Mouse (Mus musculus) lung, postnatal 4 days (tissue): Measurements from ENCODE around the gene Pik3cg.

Experiments used
- DNase-seq, 2 experiments: peaks; one replicate each; pipeline ENCODE4 v3.0.0; 2021

Pik3cg gene

DNA sequence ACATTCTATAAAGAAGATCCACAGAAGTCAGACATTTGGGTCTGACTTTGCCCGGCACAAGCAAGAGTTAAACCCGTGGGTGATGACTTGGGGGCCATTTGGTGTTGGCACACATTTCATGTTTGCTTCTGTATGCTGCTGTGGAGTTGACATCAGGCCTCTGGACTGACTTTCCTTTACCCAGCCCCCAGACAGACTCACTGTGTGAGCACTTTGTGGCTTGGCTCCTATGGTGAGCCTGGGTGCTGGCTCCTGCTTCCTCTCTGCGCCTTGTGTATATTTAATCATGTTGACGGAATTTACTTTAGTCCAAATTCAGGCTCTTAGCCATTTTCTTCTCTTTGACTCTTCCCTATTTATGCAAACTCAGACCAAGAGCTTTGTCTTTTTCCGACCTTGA lies 69.6 kb downstream of the Pik3cg start:
- peak; percentile 43 to 75 for DNase-seq

DNA sequence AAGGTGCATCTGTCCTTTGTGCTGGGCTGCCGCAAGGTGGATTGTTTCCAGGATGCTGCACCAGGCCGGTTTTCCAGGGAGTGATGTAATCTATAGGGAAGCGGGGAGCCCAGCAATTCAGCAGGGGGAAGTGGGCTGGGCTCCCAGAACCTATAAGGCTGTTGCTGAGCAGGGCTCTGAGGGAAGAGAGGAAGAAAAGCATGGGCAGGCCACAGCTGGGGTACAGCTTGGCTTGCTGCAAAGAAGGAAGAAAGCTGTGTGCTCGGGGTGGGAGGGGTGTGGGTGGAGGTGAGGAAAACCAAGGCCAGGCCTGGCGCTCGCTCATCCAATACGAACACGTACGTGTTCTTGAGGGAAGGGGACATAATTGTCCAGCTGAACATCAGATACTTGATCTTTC lies 70.1 kb downstream of the Pik3cg start:
- peak; percentile 22 to 37 for DNase-seq

DNA sequence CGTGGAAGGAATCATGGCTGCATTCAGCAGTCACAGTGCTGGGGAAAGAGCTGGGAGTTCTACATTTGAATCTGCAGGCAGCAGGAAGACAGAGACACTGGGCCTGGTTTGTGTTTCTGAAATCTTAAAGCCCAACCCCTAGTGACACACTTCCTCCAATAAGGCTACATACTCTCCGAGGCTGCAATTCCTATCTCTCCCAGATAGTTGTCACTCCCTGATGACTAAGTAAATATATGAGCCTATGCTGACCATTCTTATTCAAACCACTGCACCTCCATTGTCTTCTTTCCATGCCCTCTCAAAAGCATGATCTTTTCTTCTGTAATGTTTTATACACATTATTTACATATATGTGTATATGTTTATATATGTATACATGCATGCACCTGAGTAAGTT lies 70.9 kb downstream of the Pik3cg start:
- no peak for DNase-seq

DNA sequence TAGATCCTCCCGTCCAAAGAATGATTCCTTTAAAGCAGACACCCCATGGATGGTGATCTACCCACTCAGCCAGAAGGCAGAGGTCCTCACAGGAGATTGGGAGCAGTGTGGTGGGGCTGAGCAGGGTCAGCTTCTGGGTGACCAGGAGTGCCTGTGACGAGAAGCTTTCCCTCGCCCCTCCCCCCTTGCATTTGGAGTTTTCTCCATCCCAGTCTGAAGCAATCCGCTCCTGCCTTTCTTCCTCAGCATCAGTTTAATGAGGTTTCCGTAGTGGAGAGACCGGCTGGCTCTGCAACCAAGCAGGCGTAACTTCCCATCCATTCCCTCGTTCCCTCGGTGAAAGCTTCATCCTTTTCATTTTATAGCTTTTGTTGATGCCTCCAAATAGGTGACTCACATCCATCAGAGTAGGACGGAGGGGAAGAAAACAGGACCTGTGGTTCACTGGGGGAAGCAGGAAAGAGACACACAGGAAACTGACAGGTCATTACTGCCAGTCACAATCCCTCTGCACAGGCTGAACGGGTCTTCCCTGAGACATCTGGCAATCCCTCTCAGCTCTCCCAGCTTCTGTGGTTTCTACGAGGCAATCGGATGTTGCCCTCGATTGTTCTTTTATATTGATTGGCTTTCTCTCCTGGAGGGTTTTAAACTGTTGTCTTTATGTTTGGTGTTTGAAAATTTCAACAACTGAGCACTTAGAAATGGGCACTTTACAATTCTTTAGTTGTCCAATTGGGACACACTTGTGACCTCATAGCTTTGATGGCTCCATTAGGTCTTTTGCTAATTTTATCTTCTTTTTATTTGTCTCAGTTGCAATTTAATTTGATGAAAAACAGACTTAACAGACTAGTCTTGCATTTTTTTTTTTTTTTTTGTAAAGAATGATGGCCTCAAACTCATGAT lies 80.6 kb downstream of the Pik3cg start:
- DNase-seq: no peak

DNA sequence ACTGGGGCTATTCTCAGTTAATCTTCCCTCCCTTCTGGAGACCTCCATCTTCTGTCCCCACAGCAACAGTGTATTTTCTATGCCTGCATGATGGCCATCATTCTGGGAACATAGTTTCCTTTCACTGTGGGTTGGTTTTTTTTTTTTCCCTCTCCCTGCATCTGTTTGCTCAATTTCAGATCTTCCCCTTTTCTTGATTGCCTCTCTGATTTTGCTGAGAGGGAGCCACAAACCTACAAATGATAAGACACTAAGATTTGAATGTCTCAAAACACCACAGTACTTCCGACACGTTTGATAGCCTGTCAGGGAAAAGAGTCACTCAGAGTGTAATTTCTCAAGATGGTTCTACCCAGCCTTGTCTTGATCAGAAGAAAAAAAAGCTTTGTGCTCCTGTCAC lies 81.3 kb downstream of the Pik3cg start:
- DNase-seq: no peak

DNA sequence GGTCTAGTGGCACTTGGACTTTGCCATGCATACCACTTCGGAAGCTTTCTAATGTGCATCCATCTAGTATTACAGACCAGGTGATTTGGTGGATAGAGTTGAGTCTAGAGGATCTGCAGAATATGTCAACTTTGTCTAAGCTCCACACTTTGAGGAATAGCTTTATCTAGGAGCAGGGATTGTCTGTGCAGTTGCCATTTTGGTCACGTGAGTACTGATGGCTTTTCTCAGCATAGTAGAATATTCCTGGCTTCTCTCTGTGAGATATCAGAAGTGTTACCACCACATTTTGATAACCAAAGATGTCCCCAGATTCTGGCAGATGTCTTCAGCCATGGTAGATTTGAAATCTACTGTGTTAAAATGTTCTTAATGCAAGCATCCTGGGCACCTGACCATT lies 84.0 kb downstream of the Pik3cg start:
- no peak for DNase-seq

DNA sequence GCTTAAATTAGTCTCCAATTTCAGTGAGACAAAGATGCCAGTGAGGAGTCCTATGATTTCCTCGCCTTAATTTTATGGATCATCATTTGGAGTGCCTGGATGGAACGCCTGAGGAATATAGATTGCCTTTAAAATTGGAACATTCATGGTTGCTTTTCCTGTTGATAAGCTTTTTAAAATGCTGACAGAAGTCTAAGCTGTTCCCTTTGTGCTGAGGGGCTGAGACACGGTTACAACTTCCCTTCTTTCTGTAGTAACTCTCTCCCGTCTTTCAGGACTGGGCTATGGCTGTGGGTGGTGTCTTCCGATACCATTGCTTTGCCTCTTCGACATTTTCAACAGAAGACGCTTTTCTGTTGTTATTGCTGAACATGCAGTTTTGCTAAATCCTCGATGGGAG lies 84.4 kb downstream of the Pik3cg start:
- no peak for DNase-seq

DNA sequence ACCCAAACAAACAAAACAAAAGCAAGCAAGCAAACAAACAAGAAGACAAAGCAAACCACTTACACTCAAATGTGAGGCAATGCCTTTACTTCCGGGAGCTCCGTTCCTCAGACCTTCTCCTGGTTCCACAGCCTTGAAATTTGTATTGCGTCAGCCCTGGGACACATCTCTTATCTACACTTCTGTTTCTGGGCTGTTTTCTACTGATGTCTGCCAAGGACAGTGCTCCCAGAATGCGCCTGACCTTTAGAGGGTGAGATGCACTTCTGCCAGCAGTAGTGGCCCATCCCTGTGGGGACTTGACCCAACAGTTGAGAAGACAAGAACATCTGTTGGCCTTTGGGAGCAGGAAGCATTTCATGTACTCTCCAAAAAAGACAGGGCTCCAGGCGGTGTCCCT lies 84.9 kb downstream of the Pik3cg start:
- no peak for DNase-seq
